Mouse (Mus musculus): ENCODE results near the gene Adarb2.

- TF ChIP-seq CTCF (IDR thresholded peaks at IDR 0.05; ENCODE audit: low read depth) (no peak), EP300 (optimal IDR thresholded peaks at IDR 0.05) (no peak)
Measured at GRCm38 (mm10) chr13:8608040-8608439, 405.4 kb downstream of the Adarb2 start.
